Mouse (Mus musculus): ENCODE results near the gene Ltbp4.
A peak's percentile ranks its signal among the peaks of the same experiment; 100 is the strongest.

Gene Ltbp4

GRCm38 (mm10) chr7:27326101-27326880 lies 11.2 kb downstream of the Ltbp4 start:
- DNase-seq = peak; percentile 62 to 65

GRCm38 (mm10) chr7:27325697-27326096 lies 11.8 kb downstream of the Ltbp4 start:
- DNase-seq = peak; percentile 91 to 93

- no peak for DNase-seq
Measured at GRCm38 (mm10) chr7:27324928-27325327, 12.6 kb downstream of the Ltbp4 start.

- DNase-seq = no peak
Measured at GRCm38 (mm10) chr7:27324161-27324560, 13.3 kb downstream of the Ltbp4 start.

- DNase-seq = no peak
Measured at GRCm38 (mm10) chr7:27323001-27323400, 14.5 kb downstream of the Ltbp4 start.

GRCm38 (mm10) chr7:27322291-27322690 lies 15.2 kb downstream of the Ltbp4 start:
- peak; percentile 39 to 44 for DNase-seq

GRCm38 (mm10) chr7:27319411-27319810 lies 18.1 kb downstream of the Ltbp4 start:
- no peak for DNase-seq

- peak; percentile 41 to 61 for DNase-seq
Measured at GRCm38 (mm10) chr7:27315958-27316357, 21.5 kb downstream of the Ltbp4 start.

GRCm38 (mm10) chr7:27314393-27314792 lies 23.1 kb downstream of the Ltbp4 start:
- DNase-seq = no peak

GRCm38 (mm10) chr7:27311651-27312284 lies 25.7 kb downstream of the Ltbp4 start:
- no peak for DNase-seq

- DNase-seq = no peak
Measured at GRCm38 (mm10) chr7:27310996-27311535, 26.4 kb downstream of the Ltbp4 start.

GRCm38 (mm10) chr7:27310306-27310705 lies 27.2 kb downstream of the Ltbp4 start:
- DNase-seq = peak in 1 of 2 experiments; percentile 71

- no peak for DNase-seq
Measured at GRCm38 (mm10) chr7:27309832-27310231, 27.7 kb downstream of the Ltbp4 start.

GRCm38 (mm10) chr7:27308821-27309549 lies 28.5 kb downstream of the Ltbp4 start:
- peak; percentile 55 to 63 for DNase-seq

GRCm38 (mm10) chr7:27307551-27307950 lies 29.9 kb downstream of the Ltbp4 start:
- peak in 1 of 2 experiments; percentile 45 for DNase-seq

- peak; percentile 18 to 71 for DNase-seq
Measured at GRCm38 (mm10) chr7:27306161-27307160, 31.0 kb downstream of the Ltbp4 start.

- DNase-seq = no peak
Measured at GRCm38 (mm10) chr7:27305091-27305730, 32.3 kb downstream of the Ltbp4 start.

- DNase-seq = peak; percentile 67 to 90
Measured at GRCm38 (mm10) chr7:27302172-27302571, 35.3 kb downstream of the Ltbp4 start.

- DNase-seq = no peak
Measured at GRCm38 (mm10) chr7:27300801-27301200, 36.7 kb downstream of the Ltbp4 start.

GRCm38 (mm10) chr7:27300351-27300750 lies 37.1 kb downstream of the Ltbp4 start:
- no peak for DNase-seq

- DNase-seq = no peak
Measured at GRCm38 (mm10) chr7:27298816-27299215, 38.7 kb downstream of the Ltbp4 start.

Data from kidney, postnatal 36 days (tissue).